Mouse (Mus musculus) retina, postnatal 1 day (tissue): ENCODE measurements at regions not wholly inside any gene's neighbourhood (a gene's known extent, or its start where the extent isn't known, plus 50 kb on each side); places are given as distances from the start of the nearest gene placed in this dataset.

Experiments
- DNase-seq: peaks from one replicate; pipeline ENCODE4 v3.0.0-alpha.2; 2012

GRCm38 (mm10) chr10:20776640-20777413 lies 51.9 kb upstream of the Pde7b start:
- peak; percentile 36 for DNase-seq

- DNase-seq, result no peak
Measured at GRCm38 (mm10) chr10:20775731-20776429, 51.0 kb upstream of the Pde7b start.
